Mouse (Mus musculus) neural tube, embryonic 15.5 days (tissue): ENCODE results near the gene Dalrd3. TPM values are rescaled to one million over a fixed set of nuclear protein-coding genes. Genes with fewer than 3 reads are reported as not detected.

Experiments used
- ATAC-seq: fragments of 200-750 bp; cut with Nextera tagmentation; 2 replicates; pipeline ENCODE4 v1.8.0; 2017; ENCODE audit warnings: mild to moderate bottlenecking, moderate TSS enrichment, moderate library complexity; ENCODE audit not compliant: low FRiP score
- H3K27ac ChIP-seq: fragments of 300-500 bp; sonication (generic); replicated peaks from 2 replicates; pipeline ENCODE4 v1.5.1; 2015; ENCODE audit warnings: mild to moderate bottlenecking, inconsistent platforms
- H3K27me3 ChIP-seq: fragments of 300-500 bp; sonication (generic); replicated peaks from 2 replicates; pipeline ENCODE4 v1.6.1; 2015; ENCODE audit warnings: inconsistent platforms
- H3K36me3 ChIP-seq: fragments of 300-500 bp; sonication (generic); 2 replicates; pipeline ENCODE4 v1.6.1; 2015; ENCODE audit warnings: inconsistent platforms
- H3K4me1 ChIP-seq: fragments of 300-500 bp; sonication (generic); 2 replicates; pipeline ENCODE4 v1.6.1; 2015; ENCODE audit warnings: inconsistent platforms
- H3K4me2 ChIP-seq: fragments of 300-500 bp; sonication (generic); 2 replicates; pipeline ENCODE4 v1.6.1; 2015; ENCODE audit warnings: inconsistent platforms, mild to moderate bottlenecking, moderate library complexity
- H3K4me3 ChIP-seq: fragments of 300-500 bp; sonication (generic); replicated peaks from 2 replicates; pipeline ENCODE4 v1.5.1; 2015; ENCODE audit warnings: mild to moderate bottlenecking, inconsistent platforms
- H3K9ac ChIP-seq: fragments of 300-500 bp; sonication (generic); replicated peaks from 2 replicates; pipeline ENCODE4 v1.6.1; 2015; ENCODE audit warnings: mild to moderate bottlenecking, inconsistent platforms
- H3K9me3 ChIP-seq: fragments of 300-500 bp; sonication (generic); replicated peaks from 2 replicates; pipeline ENCODE4 v1.6.1; 2016; ENCODE audit warnings: inconsistent platforms
- WGBS: fragments of 180-500 bp; shearing (Covaris S2); methylation state at CpG from one replicate; pipeline ENCODE4 v1.1.7; 2015; ENCODE audit warnings: mixed read lengths; 5-methylcytosine and 5-hydroxymethylcytosine counted together
- polyA plus RNA-seq: library from polyadenylated mRNA; unstranded; fragments of >200 nt; fragmentation: Nextera tagmentation; extraction: Ambion mirVana; gene quantifications from 2 replicates; pipeline ENCODE4 v1.2.1, GENCODE M21; 2015

Gene Dalrd3
- polyA plus RNA-seq = 279 and 285 TPM in 2 replicates

GRCm38 (mm10) chr9:108569381-108570206, at the start of gene Dalrd3:
Gene Dalrd3 (plus strand): TSS chr9:108569886.
- peak within 1 kb of the TSS; percentile 59 for H3K9ac ChIP-seq
- H3K27me3 ChIP-seq = no peaks in the 10 kb centered on the region
- peak within 1 kb of the TSS; percentile 90 for H3K4me2 ChIP-seq
- H3K27ac ChIP-seq = peak within 1 kb of the TSS; percentile 76
- H3K9me3 ChIP-seq = no peaks in the 10 kb centered on the region
- peaks cover 69% of the 10 kb centered on the region for H3K4me1 ChIP-seq
- H3K4me3 ChIP-seq = peak within 1 kb of the TSS; percentile 65
- WGBS = 5% methylated on average over 42 of the region's 42 CpGs
- ATAC-seq = peak; percentile 72
- peaks cover 55% of the 10 kb centered on the region for H3K36me3 ChIP-seq

GRCm38 (mm10) chr9:108521604-108522003, 48.1 kb upstream of the Dalrd3 start:
- ATAC-seq = no peak
- Histone ChIP-seq H3K4me3 (no peak overlapping the region), H3K9ac (no peak overlapping the region), H3K4me2 (no peak overlapping the region), H3K27me3 (no peaks in the 10 kb centered on the region), H3K27ac (no peak overlapping the region), H3K9me3 (no peaks in the 10 kb centered on the region), H3K4me1 (peaks cover 33% of the 10 kb centered on the region), H3K36me3 (no peaks in the 10 kb centered on the region)
- 94% methylated on average over 2 of the region's 2 CpGs for WGBS

- no peak for ATAC-seq
- Histone ChIP-seq H3K9ac (no peak overlapping the region), H3K27me3 (no peaks in the 10 kb centered on the region), H3K36me3 (peaks cover 2% of the 10 kb centered on the region; the same call in 1 of the 2 replicates), H3K9me3 (no peaks in the 10 kb centered on the region), H3K4me2 (no peak overlapping the region), H3K4me1 (peaks cover 33% of the 10 kb centered on the region), H3K27ac (no peak overlapping the region), H3K4me3 (no peak overlapping the region)
- WGBS = 95% methylated on average over 4 of the region's 4 CpGs
Observed at GRCm38 (mm10) chr9:108523341-108523740, 46.3 kb upstream of the Dalrd3 start.

GRCm38 (mm10) chr9:108525400-108525799, 44.3 kb upstream of the Dalrd3 start:
- Histone ChIP-seq H3K9ac (no peak overlapping the region), H3K4me2 (no peak overlapping the region), H3K4me3 (no peak overlapping the region), H3K27ac (no peak overlapping the region), H3K9me3 (no peaks in the 10 kb centered on the region), H3K4me1 (peaks cover 16% of the 10 kb centered on the region; the same call in 1 of the 2 replicates), H3K36me3 (peaks cover 21% of the 10 kb centered on the region), H3K27me3 (no peaks in the 10 kb centered on the region)
- no peak for ATAC-seq
- WGBS = 91% methylated on average over 3 of the region's 3 CpGs

GRCm38 (mm10) chr9:108530954-108531353, 38.7 kb upstream of the Dalrd3 start:
- WGBS = 92% methylated on average over 1 of the region's 1 CpGs
- ATAC-seq = no peak
- H3K4me3 ChIP-seq = no peak overlapping the region
- no peak overlapping the region for H3K4me2 ChIP-seq
- H3K9me3 ChIP-seq = no peaks in the 10 kb centered on the region
- peaks cover 70% of the 10 kb centered on the region for H3K36me3 ChIP-seq
- no peaks in the 10 kb centered on the region for H3K4me1 ChIP-seq
- H3K9ac ChIP-seq = no peak overlapping the region
- no peaks in the 10 kb centered on the region for H3K27me3 ChIP-seq
- no peak overlapping the region for H3K27ac ChIP-seq

GRCm38 (mm10) chr9:108531496-108531895, 38.2 kb upstream of the Dalrd3 start:
- WGBS = 90% methylated on average over 1 of the region's 1 CpGs
- Histone ChIP-seq H3K27ac (no peak overlapping the region), H3K4me3 (no peak overlapping the region), H3K9me3 (no peaks in the 10 kb centered on the region), H3K27me3 (no peaks in the 10 kb centered on the region), H3K4me1 (no peaks in the 10 kb centered on the region), H3K36me3 (peaks cover 75% of the 10 kb centered on the region), H3K9ac (no peak overlapping the region), H3K4me2 (no peak overlapping the region)
- no peak for ATAC-seq

GRCm38 (mm10) chr9:108540846-108541245, 28.8 kb upstream of the Dalrd3 start:
- Histone ChIP-seq H3K4me3 (no peak overlapping the region), H3K4me1 (no peaks in the 10 kb centered on the region), H3K27me3 (no peaks in the 10 kb centered on the region), H3K9ac (no peak overlapping the region), H3K9me3 (no peaks in the 10 kb centered on the region), H3K4me2 (no peak overlapping the region), H3K27ac (no peak overlapping the region), H3K36me3 (peaks cover 78% of the 10 kb centered on the region)
- no peak for ATAC-seq

GRCm38 (mm10) chr9:108545986-108546385, 23.7 kb upstream of the Dalrd3 start:
- no peak overlapping the region for H3K9ac ChIP-seq
- peaks cover 80% of the 10 kb centered on the region for H3K36me3 ChIP-seq
- H3K27me3 ChIP-seq = no peaks in the 10 kb centered on the region
- no peak overlapping the region for H3K4me2 ChIP-seq
- no peaks in the 10 kb centered on the region for H3K9me3 ChIP-seq
- 98% methylated on average over 3 of the region's 3 CpGs for WGBS
- no peaks in the 10 kb centered on the region for H3K4me1 ChIP-seq
- ATAC-seq = no peak
- no peak overlapping the region for H3K27ac ChIP-seq
- no peak overlapping the region for H3K4me3 ChIP-seq

GRCm38 (mm10) chr9:108546875-108547274, 22.8 kb upstream of the Dalrd3 start:
- H3K9ac ChIP-seq = no peak overlapping the region
- H3K9me3 ChIP-seq = no peaks in the 10 kb centered on the region
- 94% methylated on average over 1 of the region's 1 CpGs for WGBS
- no peaks in the 10 kb centered on the region for H3K27me3 ChIP-seq
- no peaks in the 10 kb centered on the region for H3K4me1 ChIP-seq
- no peak for ATAC-seq
- peaks cover 79% of the 10 kb centered on the region for H3K36me3 ChIP-seq
- no peak overlapping the region for H3K27ac ChIP-seq
- H3K4me3 ChIP-seq = no peak overlapping the region
- H3K4me2 ChIP-seq = no peak overlapping the region

GRCm38 (mm10) chr9:108559169-108559568, 10.5 kb upstream of the Dalrd3 start:
- Histone ChIP-seq H3K9ac (no peak overlapping the region), H3K4me1 (peaks cover 27% of the 10 kb centered on the region), H3K4me3 (no peak overlapping the region), H3K36me3 (peaks cover 65% of the 10 kb centered on the region), H3K27me3 (no peaks in the 10 kb centered on the region), H3K4me2 (no peak overlapping the region), H3K9me3 (no peaks in the 10 kb centered on the region), H3K27ac (0 out of 2 replicates have a peak overlapping the region, but pooled peaks have one; percentile 11)
- 91% methylated on average over 4 of the region's 4 CpGs for WGBS
- ATAC-seq = no peak

- Histone ChIP-seq H3K9ac (peak within 1 kb of the TSS; percentile 73), H3K4me1 (peaks cover 29% of the 10 kb centered on the region), H3K4me2 (peak within 1 kb of the TSS; percentile 72), H3K36me3 (peaks cover 69% of the 10 kb centered on the region), H3K27ac (peak within 1 kb of the TSS; percentile 85), H3K9me3 (no peaks in the 10 kb centered on the region), H3K27me3 (no peaks in the 10 kb centered on the region), H3K4me3 (peak within 1 kb of the TSS; percentile 53)
- WGBS = under 1% methylated on average over 53 of the region's 53 CpGs
- ATAC-seq = peak; percentile 98
Observed at GRCm38 (mm10) chr9:108560227-108560841, 9.4 kb upstream of the Dalrd3 start, which contains the start of gene Impdh2. Gene Impdh2 (plus strand): TSS chr9:108560286.

GRCm38 (mm10) chr9:108563671-108564070, 6.0 kb upstream of the Dalrd3 start:
- Histone ChIP-seq H3K4me2 (no peak overlapping the region), H3K27me3 (no peaks in the 10 kb centered on the region), H3K4me3 (no peak overlapping the region), H3K9me3 (no peaks in the 10 kb centered on the region), H3K27ac (no peak overlapping the region), H3K9ac (no peak overlapping the region), H3K36me3 (peaks cover 46% of the 10 kb centered on the region), H3K4me1 (peaks cover 52% of the 10 kb centered on the region)
- no peak for ATAC-seq
- WGBS = 94% methylated on average over 8 of the region's 8 CpGs
